Mouse (Mus musculus) lung, postnatal 36 days (tissue): Measurements from ENCODE around the gene Ildr2.

Experiments used
- DNase-seq: peaks from one replicate; pipeline ENCODE4 v3.0.0; 2022; ENCODE audit warnings: mixed read lengths

The Ildr2 gene

GRCm38 (mm10) chr1:166253898-166254894 is at the start of gene Ildr2:
Ildr2 (plus strand) TSS chr1:166254139.
- DNase-seq, result peak; percentile 14

GRCm38 (mm10) chr1:166204171-166204570 is 49.8 kb upstream of the Ildr2 start:
- DNase-seq, result no peak

GRCm38 (mm10) chr1:166205159-166205558 is 48.8 kb upstream of the Ildr2 start:
- no peak for DNase-seq

GRCm38 (mm10) chr1:166209371-166209770 is 44.6 kb upstream of the Ildr2 start:
- no peak for DNase-seq

GRCm38 (mm10) chr1:166214181-166214580 is 39.8 kb upstream of the Ildr2 start:
- peak; percentile 3 for DNase-seq

GRCm38 (mm10) chr1:166238315-166238969 is 15.5 kb upstream of the Ildr2 start, which contains the start of gene Mael:
Mael (minus strand) TSS chr1:166238747.
- DNase-seq, result no peak

GRCm38 (mm10) chr1:166244285-166244684 is 9.7 kb upstream of the Ildr2 start:
- DNase-seq, result peak; percentile 3

GRCm38 (mm10) chr1:166255091-166255490 is 1.2 kb downstream of the Ildr2 start:
- no peak for DNase-seq

- DNase-seq, result no peak
These were observed 1.7 kb downstream of the Ildr2 start for GRCm38 (mm10) chr1:166255651-166256050.

- DNase-seq, result no peak
These were observed 2.4 kb downstream of the Ildr2 start for GRCm38 (mm10) chr1:166256302-166256701.

GRCm38 (mm10) chr1:166256898-166257297 is 3.0 kb downstream of the Ildr2 start:
- DNase-seq, result no peak

- no peak for DNase-seq
These were observed 5.6 kb downstream of the Ildr2 start for GRCm38 (mm10) chr1:166259526-166259925.

GRCm38 (mm10) chr1:166266001-166266705 is 12.2 kb downstream of the Ildr2 start:
- DNase-seq, result no peak

- no peak for DNase-seq
These were observed 13.0 kb downstream of the Ildr2 start for GRCm38 (mm10) chr1:166266918-166267317.

- DNase-seq, result no peak
These were observed 14.3 kb downstream of the Ildr2 start for GRCm38 (mm10) chr1:166268218-166268617.

GRCm38 (mm10) chr1:166278786-166279185 is 24.8 kb downstream of the Ildr2 start:
- no peak for DNase-seq

GRCm38 (mm10) chr1:166279580-166280206 is 25.8 kb downstream of the Ildr2 start:
- no peak for DNase-seq

GRCm38 (mm10) chr1:166280566-166280965 is 26.6 kb downstream of the Ildr2 start:
- peak; percentile 21 for DNase-seq

- DNase-seq, result no peak
These were observed 27.3 kb downstream of the Ildr2 start for GRCm38 (mm10) chr1:166281287-166281686.

- no peak for DNase-seq
These were observed 27.9 kb downstream of the Ildr2 start for GRCm38 (mm10) chr1:166281836-166282235.

- DNase-seq, result peak; percentile 27
These were observed 28.8 kb downstream of the Ildr2 start for GRCm38 (mm10) chr1:166282597-166283210.

- DNase-seq, result no peak
These were observed 29.5 kb downstream of the Ildr2 start for GRCm38 (mm10) chr1:166283451-166283850.
